Mouse (Mus musculus) thymus, postnatal 25 days (tissue): ENCODE data around the gene Tmem178.

Experiments
- DNase-seq: peaks from one replicate; pipeline ENCODE4 v3.0.0; 2022

Gene Tmem178

DNA sequence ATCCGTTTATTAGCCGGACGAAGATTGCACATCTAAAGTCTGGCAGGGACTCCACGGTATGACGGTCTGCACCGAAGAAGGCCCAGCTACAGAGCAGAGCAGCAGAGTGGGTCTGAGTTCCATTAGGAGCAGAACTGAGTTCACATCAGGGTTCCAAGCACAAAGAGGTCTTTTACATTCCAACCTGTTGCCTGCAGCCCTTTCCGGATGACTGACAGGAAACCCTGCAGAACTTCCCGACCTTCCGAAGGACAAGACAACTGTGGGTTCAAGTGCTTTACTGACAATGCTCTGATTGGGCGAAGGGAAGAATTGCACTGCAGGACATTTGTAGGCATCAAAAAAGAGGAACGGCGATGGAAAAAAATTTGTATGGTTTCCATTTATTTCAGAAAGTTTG, 56.6 kb downstream of the Tmem178 start:
- DNase-seq, result no peak

DNA sequence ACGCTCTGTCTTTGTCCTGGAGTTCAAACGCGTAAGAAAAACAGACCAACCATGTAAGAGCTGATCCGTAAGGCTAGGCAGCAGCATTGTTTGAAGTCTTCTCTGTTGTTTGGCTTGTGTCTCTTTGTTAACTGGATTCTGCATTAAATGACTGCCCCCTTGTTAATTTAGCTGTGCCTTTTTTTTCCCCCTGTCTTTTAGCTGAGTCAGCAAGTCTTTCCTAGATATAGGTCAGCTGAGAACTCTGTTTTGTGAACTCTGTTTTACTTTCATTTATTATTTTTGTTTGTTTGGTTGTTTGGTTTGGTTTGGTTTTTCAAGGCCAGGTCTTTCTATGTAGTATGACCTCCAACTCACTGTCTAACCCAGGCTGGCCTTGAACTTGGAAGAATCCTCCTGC, 57.2 kb downstream of the Tmem178 start:
- no peak for DNase-seq

- no peak for DNase-seq
Measured at GRCm38 (mm10) chr17:81002130-81002529, 57.7 kb downstream of the Tmem178 start.

- DNase-seq, result no peak
Measured at GRCm38 (mm10) chr17:81004454-81004853, 60.0 kb downstream of the Tmem178 start.

DNA sequence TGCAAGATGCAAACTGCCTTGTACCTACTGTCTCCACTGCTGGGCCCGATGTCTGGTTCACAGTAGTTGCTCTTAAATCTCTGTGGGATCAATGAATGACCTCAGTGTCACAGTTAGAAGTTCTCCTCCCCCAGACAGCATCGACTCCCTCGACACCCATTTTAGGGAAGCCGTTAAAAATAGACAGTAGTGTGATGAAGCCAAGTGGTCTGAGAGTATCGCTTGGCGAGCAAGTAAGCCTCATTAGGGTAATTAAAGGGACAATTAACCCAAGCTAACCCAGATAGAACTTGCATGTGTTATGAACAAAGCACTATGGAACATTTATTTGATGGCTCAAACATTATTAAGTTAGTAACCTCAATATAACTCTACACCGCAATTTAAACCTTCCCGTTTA, 60.9 kb downstream of the Tmem178 start:
- no peak for DNase-seq

GRCm38 (mm10) chr17:81009112-81009511, 64.7 kb downstream of the Tmem178 start:
- DNase-seq, result no peak

DNA sequence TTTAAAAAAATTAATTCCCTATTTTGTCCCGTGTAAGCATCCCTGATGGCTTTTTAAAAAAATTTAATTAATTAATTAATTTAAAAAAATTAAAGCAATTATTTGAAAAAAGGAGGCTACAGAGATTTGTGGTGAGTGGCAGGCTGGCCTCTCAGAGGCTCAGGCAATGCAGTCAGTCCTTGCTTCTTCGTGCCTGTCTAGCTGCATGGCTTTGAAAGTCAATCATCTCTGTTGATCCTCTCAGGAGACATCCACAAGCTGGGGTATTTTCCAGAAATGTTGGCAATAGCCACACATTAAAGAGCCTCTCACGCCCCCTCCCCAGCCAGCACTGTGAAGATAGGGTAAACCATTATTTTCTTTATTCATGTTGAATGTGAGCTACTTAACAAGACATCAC, 65.8 kb downstream of the Tmem178 start:
- no peak for DNase-seq

- no peak for DNase-seq
Measured at GRCm38 (mm10) chr17:81010844-81011685, 66.6 kb downstream of the Tmem178 start.

- peak; percentile 23 for DNase-seq
Measured at GRCm38 (mm10) chr17:81015814-81016447, 71.5 kb downstream of the Tmem178 start.

- no peak for DNase-seq
Measured at GRCm38 (mm10) chr17:81017132-81017531, 72.7 kb downstream of the Tmem178 start.

DNA sequence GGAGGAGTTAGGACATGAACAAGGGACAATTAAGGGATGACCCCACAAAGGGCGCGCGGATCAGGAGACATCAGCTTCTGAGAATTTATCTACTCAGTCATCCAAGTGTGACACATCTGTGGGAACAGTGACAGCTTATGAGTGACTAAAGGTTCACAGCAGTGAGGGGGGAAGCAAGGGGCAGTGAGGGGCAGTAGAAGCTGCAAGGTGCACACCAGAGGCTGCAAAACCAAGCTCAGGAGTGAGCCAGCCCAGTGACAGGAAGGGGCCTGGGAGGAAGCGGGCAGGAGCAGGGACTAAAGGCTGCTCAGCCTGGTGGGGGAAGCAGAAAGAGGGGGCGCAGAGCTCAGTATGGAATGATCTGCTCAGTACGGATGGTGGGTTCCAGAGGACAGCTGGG, 82.9 kb downstream of the Tmem178 start:
- no peak for DNase-seq

DNA sequence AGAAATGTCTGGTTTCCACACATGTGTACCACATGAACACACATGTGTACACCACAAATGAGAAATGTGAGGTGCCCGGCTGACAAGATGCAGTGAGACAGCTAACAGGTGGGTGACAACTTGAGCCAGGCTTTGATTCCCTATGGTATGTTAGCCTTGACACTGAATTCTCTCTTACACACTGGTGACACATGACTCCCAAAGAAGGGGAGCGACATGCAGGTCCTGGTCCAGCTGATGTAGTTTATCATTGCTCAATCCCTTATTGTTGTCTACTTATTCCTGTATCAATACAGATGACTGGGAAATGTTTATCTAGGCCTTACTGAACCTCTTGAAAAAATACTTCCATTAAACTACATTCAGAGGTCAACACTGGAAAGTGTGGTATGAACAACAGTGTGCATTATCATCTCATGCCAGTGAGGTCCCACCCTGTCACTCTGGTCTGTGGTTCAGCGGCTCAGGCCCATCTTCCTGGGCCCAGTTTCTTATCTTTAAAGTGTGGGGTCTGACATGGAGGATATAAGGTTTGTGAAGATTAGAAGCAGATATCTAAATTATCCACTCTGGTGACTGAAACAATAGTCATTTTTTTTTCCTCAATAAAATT, 87.5 kb downstream of the Tmem178 start:
- DNase-seq, result no peak

DNA sequence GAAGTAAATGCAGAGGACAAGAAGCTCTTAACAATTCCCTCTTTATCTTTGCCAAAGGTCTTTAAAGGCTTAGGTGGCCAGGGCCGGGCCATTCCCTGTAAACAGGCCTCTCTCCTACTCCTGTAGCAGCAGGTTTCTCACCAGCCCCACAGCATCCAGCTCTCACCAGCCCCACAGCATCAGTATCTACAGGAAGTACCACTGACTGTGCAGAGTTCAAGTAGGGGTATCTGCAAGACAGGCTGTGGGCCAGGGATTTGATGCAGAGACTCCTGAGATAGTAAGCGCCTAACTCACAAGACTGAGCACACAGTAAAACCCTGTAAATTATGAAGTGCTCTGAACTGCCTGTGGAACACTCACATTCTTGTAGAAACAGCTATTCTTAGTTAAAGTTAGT, 88.5 kb downstream of the Tmem178 start:
- DNase-seq, result no peak

GRCm38 (mm10) chr17:81035354-81035753, 90.9 kb downstream of the Tmem178 start:
- DNase-seq, result no peak

GRCm38 (mm10) chr17:81038707-81039408, 94.4 kb downstream of the Tmem178 start:
- DNase-seq, result no peak

- no peak for DNase-seq
Measured at GRCm38 (mm10) chr17:81041662-81042061, 97.2 kb downstream of the Tmem178 start.

DNA sequence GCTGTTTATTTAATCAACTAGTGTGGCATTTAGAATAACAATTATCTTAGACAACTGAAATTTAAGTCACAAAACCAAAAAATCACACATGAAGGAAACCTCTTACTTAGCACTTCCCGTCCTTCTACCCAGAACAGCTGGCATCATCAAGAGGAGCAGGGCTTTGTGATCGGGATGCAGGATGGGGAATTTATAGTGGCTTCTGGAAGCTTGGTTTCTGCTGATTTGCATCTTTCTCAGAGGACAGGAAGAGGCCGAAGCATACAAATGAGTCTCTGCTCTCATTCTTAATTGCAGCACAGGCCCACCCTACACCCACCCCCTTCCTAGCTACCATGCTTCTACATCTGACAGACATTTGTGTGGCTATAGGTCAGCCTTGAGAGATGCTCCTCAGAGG, 99.9 kb downstream of the Tmem178 start:
- no peak for DNase-seq

DNA sequence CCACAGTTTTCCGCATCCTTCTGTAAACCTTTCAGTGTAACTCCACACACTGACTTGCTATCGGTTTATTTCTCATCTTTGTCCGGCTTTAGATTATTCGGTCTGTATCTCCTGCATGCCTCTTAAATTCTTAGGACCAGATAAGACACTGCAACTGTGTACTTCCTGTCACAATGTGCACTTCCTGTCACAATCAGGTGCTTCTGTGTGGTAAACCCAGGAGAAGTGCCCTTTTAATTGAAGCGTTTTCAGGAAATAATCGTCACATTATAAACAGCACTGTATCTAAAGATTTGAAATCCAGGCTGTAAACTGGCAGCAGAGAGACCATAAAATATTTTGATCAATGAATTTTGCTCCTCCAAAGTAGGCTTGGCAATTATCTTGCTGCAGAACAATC, 100.7 kb downstream of the Tmem178 start:
- DNase-seq, result no peak

DNA sequence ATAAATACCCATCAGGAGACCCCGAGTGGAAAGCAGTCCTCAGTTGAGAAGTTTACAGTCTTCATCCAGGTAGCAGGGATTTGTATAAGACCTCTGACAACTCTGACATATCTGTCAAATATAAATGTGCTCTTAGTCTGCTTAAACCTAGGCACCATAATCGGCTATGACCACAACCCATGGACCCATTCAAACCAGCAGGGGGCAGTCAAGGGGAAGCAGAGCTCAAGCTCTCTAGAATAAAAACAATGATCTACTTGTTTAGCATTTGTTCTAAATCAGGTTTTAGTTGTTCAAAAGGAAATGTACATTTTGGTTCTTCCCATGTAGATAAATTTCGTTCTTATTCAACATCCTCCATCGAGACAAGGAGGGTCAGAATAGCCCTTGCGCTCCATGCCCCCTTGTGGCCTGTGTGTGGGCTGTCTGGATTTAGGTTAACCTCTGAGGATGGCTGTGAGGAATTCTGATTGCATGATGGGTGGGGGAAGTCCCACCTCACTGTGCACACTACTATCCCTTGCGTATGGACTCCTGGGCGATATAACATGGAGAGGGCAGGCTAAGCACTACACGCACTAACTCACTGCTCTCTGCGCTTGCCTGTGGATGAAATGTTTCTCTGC, 101.2 kb downstream of the Tmem178 start:
- peak; percentile 51 for DNase-seq

GRCm38 (mm10) chr17:81047930-81048564, 103.6 kb downstream of the Tmem178 start:
- DNase-seq, result no peak
